Mouse (Mus musculus) left cerebral cortex, postnatal 10 days (tissue): ENCODE results near the gene Ttc30a1. TPM values are rescaled to one million over a fixed set of nuclear protein-coding genes. Genes with fewer than 3 reads are reported as not detected.
"Not testable (repeated sequence)": the region's sequence is repeated elsewhere in the genome, so short reads cannot be mapped to it uniquely, and the experiment has no call there.

Experiments
- DNase-seq, 2 experiments: peaks; one replicate each; pipeline ENCODE4 v3.0.0; 2021 to 2022; ENCODE audit warnings: low spot score in 2 of 2, mixed read lengths in 1 of 2; ENCODE audit errors: extremely low spot score in 1 of 2
- intact Hi-C: fragments of 180-260 bp; cut with DNase I; formaldehyde crosslinking; loops from one replicate; pipeline ENCODE4 v1.15.1; 2025
- total RNA-seq, 2 experiments: library from RNA; stranded (reverse); gene quantifications; 2 replicates each; pipeline ENCODE4 v1.2.3; 2021

Gene Ttc30a1
- 1 to 10 TPM; 2.9 to 3.9 TPM for total RNA-seq

- intact Hi-C loops, result not testable (repeated sequence)
Measured at GRCm38 (mm10) chr2:75981440-75982081, at the start of gene Ttc30a1. Ttc30a1 (minus strand) TSS chr2:75981967.

GRCm38 (mm10) chr2:76030080-76030479 lies 48.3 kb upstream of the Ttc30a1 start:
- peak; percentile 55 to 56 for DNase-seq
- intact Hi-C loops, result no loop called here

More at GRCm38 (mm10) chr2:75981440-75982081, at the start of gene Ttc30a1:
- DNase-seq, result peak; percentile 74 to 83

- intact Hi-C loops, result no loop called here
- DNase-seq, result peak in 1 of 2 experiments; percentile 64
Measured at GRCm38 (mm10) chr2:76029081-76029901, 47.5 kb upstream of the Ttc30a1 start.

GRCm38 (mm10) chr2:76016890-76017289 lies 35.1 kb upstream of the Ttc30a1 start:
- no peak for DNase-seq
- intact Hi-C loops, result no loop called here

- intact Hi-C loops, result no loop called here
- DNase-seq, result no peak
Measured at GRCm38 (mm10) chr2:76016136-76016535, 34.4 kb upstream of the Ttc30a1 start.

GRCm38 (mm10) chr2:76015460-76015859 lies 33.7 kb upstream of the Ttc30a1 start:
- DNase-seq, result no peak
- intact Hi-C loops, result no loop called here

- DNase-seq, result no peak
- intact Hi-C loops, result no loop called here
Measured at GRCm38 (mm10) chr2:76014659-76015058, 32.9 kb upstream of the Ttc30a1 start.

- intact Hi-C loops, result no loop called here
- DNase-seq, result no peak
Measured at GRCm38 (mm10) chr2:76006194-76006593, 24.4 kb upstream of the Ttc30a1 start.

- no peak for DNase-seq
- intact Hi-C loops, result no loop called here
Measured at GRCm38 (mm10) chr2:76002899-76003298, 21.1 kb upstream of the Ttc30a1 start.

- DNase-seq, result peak in 1 of 2 experiments; percentile 74
- intact Hi-C loops, result no loop called here
Measured at GRCm38 (mm10) chr2:76001392-76001791, 19.6 kb upstream of the Ttc30a1 start.

GRCm38 (mm10) chr2:75999636-76000035 lies 17.9 kb upstream of the Ttc30a1 start:
- intact Hi-C loops, result no loop called here

GRCm38 (mm10) chr2:75998692-75999091 lies 16.9 kb upstream of the Ttc30a1 start:
- DNase-seq, result no peak
- intact Hi-C loops, result no loop called here

More at GRCm38 (mm10) chr2:75999636-76000035, 17.9 kb upstream of the Ttc30a1 start:
- DNase-seq, result peak in 1 of 2 experiments; percentile 45

- intact Hi-C loops, result no loop called here
- no peak for DNase-seq
Measured at GRCm38 (mm10) chr2:75997726-75998125, 16.0 kb upstream of the Ttc30a1 start.

- intact Hi-C loops, result no loop called here
- no peak for DNase-seq
Measured at GRCm38 (mm10) chr2:75994841-75995240, 13.1 kb upstream of the Ttc30a1 start.

- intact Hi-C loops, result no loop called here
- DNase-seq, result no peak
Measured at GRCm38 (mm10) chr2:75991581-75992205, 9.9 kb upstream of the Ttc30a1 start.

- intact Hi-C loops, result no loop called here
- DNase-seq, result peak; percentile 27 to 84
Measured at GRCm38 (mm10) chr2:75990885-75991539, 9.2 kb upstream of the Ttc30a1 start.

- no peak for DNase-seq
- intact Hi-C loops, result no loop called here
Measured at GRCm38 (mm10) chr2:75989694-75990093, 7.9 kb upstream of the Ttc30a1 start.

GRCm38 (mm10) chr2:75988779-75989363 lies 7.1 kb upstream of the Ttc30a1 start:
- intact Hi-C loops, result no loop called here
- DNase-seq, result no peak

- DNase-seq, result no peak
- intact Hi-C loops, result no loop called here
Measured at GRCm38 (mm10) chr2:75988378-75988777, 6.6 kb upstream of the Ttc30a1 start.
